Mouse (Mus musculus) cerebellum, postnatal 10 days (tissue): ENCODE results near the gene Hmgb4.

Experiments
- DNase-seq, 2 experiments: peaks; one replicate each; pipeline ENCODE4 v3.0.0; 2021; ENCODE audit warnings: mixed read lengths in 2 of 2

The Hmgb4 gene

GRCm38 (mm10) chr4:128217991-128218595 is 42.7 kb downstream of the Hmgb4 start:
- DNase-seq, result peak; percentile 94 to 96
